Mouse (Mus musculus) gonadal fat pad, adult 2 months (tissue): Measurements from ENCODE around the gene Prtn3. TPM values are rescaled to one million over a fixed set of nuclear protein-coding genes. Genes with fewer than 3 reads are reported as not detected.

Source experiments
- DNase-seq: peaks from one replicate; pipeline ENCODE4 v3.0.0-alpha.2; 2012; ENCODE audit warnings: low read depth
- polyA plus RNA-seq: library from polyadenylated mRNA; depleted of rRNA; stranded (reverse); fragments of >200 nt; gene quantifications from 2 replicates; pipeline ENCODE4 v1.2.3, GENCODE M21; 2012; rRNA removed

Prtn3 gene
- 6.6 and 7.0 TPM in 2 replicates for polyA plus RNA-seq

- DNase-seq: no peak
These were observed at the start of gene Prtn3, which contains the start of gene Plppr3 for GRCm38 (mm10) chr10:79874290-79874862. Prtn3 (plus strand) TSS chr10:79874476. Plppr3 (minus strand) TSS chr10:79874634.

GRCm38 (mm10) chr10:79831583-79831982 is 42.7 kb upstream of the Prtn3 start:
- DNase-seq: no peak

GRCm38 (mm10) chr10:79832026-79832785 is 42.1 kb upstream of the Prtn3 start:
- DNase-seq: no peak

- DNase-seq: no peak
These were observed 41.5 kb upstream of the Prtn3 start for GRCm38 (mm10) chr10:79832786-79833181.

GRCm38 (mm10) chr10:79834769-79835398 is 39.4 kb upstream of the Prtn3 start:
- DNase-seq: no peak

- no peak for DNase-seq
These were observed 37.4 kb upstream of the Prtn3 start for GRCm38 (mm10) chr10:79836918-79837317.

- DNase-seq: no peak
These were observed 36.1 kb upstream of the Prtn3 start for GRCm38 (mm10) chr10:79838151-79838550.

GRCm38 (mm10) chr10:79840091-79840490 is 34.2 kb upstream of the Prtn3 start:
- DNase-seq: no peak

- DNase-seq: peak; percentile 55
These were observed 33.4 kb upstream of the Prtn3 start for GRCm38 (mm10) chr10:79840644-79841551.

GRCm38 (mm10) chr10:79842322-79842721 is 32.0 kb upstream of the Prtn3 start:
- DNase-seq: no peak

- no peak for DNase-seq
These were observed 30.8 kb upstream of the Prtn3 start for GRCm38 (mm10) chr10:79843476-79843875.

- DNase-seq: no peak
These were observed 27.7 kb upstream of the Prtn3 start for GRCm38 (mm10) chr10:79846553-79846952.

GRCm38 (mm10) chr10:79849941-79850628 is 24.2 kb upstream of the Prtn3 start:
- DNase-seq: no peak

GRCm38 (mm10) chr10:79851653-79852052 is 22.6 kb upstream of the Prtn3 start:
- DNase-seq: no peak

- no peak for DNase-seq
These were observed 22.0 kb upstream of the Prtn3 start for GRCm38 (mm10) chr10:79852107-79852789.

GRCm38 (mm10) chr10:79852827-79853226 is 21.4 kb upstream of the Prtn3 start:
- no peak for DNase-seq

- peak; percentile 62 for DNase-seq
These were observed 20.9 kb upstream of the Prtn3 start for GRCm38 (mm10) chr10:79853392-79853791.

- DNase-seq: peak; percentile 97
These were observed 20.1 kb upstream of the Prtn3 start, which contains the start of gene Ptbp1 for GRCm38 (mm10) chr10:79853860-79854795. Ptbp1 (plus strand) TSS chr10:79854427.

- no peak for DNase-seq
These were observed 19.3 kb upstream of the Prtn3 start for GRCm38 (mm10) chr10:79854801-79855541.
